Mouse (Mus musculus) midbrain, embryonic 15.5 days (tissue): ENCODE measurements around the gene Rgs21. TPM values are rescaled to one million over a fixed set of nuclear protein-coding genes. Genes with fewer than 3 reads are reported as not detected.

Experiments
- ATAC-seq: fragments of 200-750 bp; cut with Nextera tagmentation; replicated peaks from 2 replicates; pipeline ENCODE4 v1.8.0; 2017; ENCODE audit warnings: moderate TSS enrichment
- H3K27ac ChIP-seq: fragments of 300-500 bp; sonication (generic); 2 replicates; pipeline ENCODE4 v1.5.1; 2015; ENCODE audit warnings: mild to moderate bottlenecking, inconsistent platforms
- H3K27me3 ChIP-seq: fragments of 300-500 bp; sonication (generic); replicated peaks from 2 replicates; pipeline ENCODE4 v1.6.1; 2015; ENCODE audit warnings: inconsistent platforms
- H3K36me3 ChIP-seq: fragments of 300-500 bp; sonication (generic); replicated peaks from 2 replicates; pipeline ENCODE4 v1.6.1; 2015; ENCODE audit warnings: inconsistent platforms
- H3K4me1 ChIP-seq: fragments of 300-500 bp; sonication (generic); 2 replicates; pipeline ENCODE4 v1.6.1; 2015; ENCODE audit warnings: inconsistent platforms
- H3K4me2 ChIP-seq: fragments of 300-500 bp; sonication (generic); 2 replicates; pipeline ENCODE4 v1.6.1; 2015; ENCODE audit warnings: inconsistent platforms, mild to moderate bottlenecking, moderate library complexity
- H3K4me3 ChIP-seq: fragments of 300-500 bp; sonication (generic); 2 replicates; pipeline ENCODE4 v1.5.1; 2015; ENCODE audit warnings: mild to moderate bottlenecking, inconsistent platforms
- H3K9ac ChIP-seq: fragments of 300-500 bp; sonication (generic); 2 replicates; pipeline ENCODE4 v1.6.1; 2015; ENCODE audit warnings: mild to moderate bottlenecking, inconsistent platforms
- H3K9me3 ChIP-seq: fragments of 300-500 bp; sonication (generic); 2 replicates; pipeline ENCODE4 v1.6.1; 2016; ENCODE audit warnings: inconsistent platforms
- WGBS: fragments of 180-500 bp; shearing (Covaris S2); methylation state at CpG from one replicate; pipeline ENCODE4 v1.1.7; 2015; ENCODE audit warnings: mixed read lengths; 5-methylcytosine and 5-hydroxymethylcytosine counted together
- polyA plus RNA-seq: library from polyadenylated mRNA; unstranded; fragments of >200 nt; fragmentation: Nextera tagmentation; extraction: Ambion mirVana; gene quantifications from 2 replicates; pipeline ENCODE4 v1.2.1, GENCODE M21; 2015

The Rgs21 gene
- not detected in 2 replicates for polyA plus RNA-seq

- Histone ChIP-seq H3K27ac (no peak within 1 kb of the TSS), H3K9ac (no peak within 1 kb of the TSS), H3K4me1 (no peaks in the 10 kb centered on the region), H3K4me3 (no peak within 1 kb of the TSS), H3K36me3 (no peaks in the 10 kb centered on the region), H3K4me2 (no peak within 1 kb of the TSS), H3K27me3 (no peaks in the 10 kb centered on the region), H3K9me3 (no peaks in the 10 kb centered on the region)
- 66% methylated on average over 3 of the region's 3 CpGs for WGBS
- ATAC-seq: no peak
Measured at GRCm38 (mm10) chr1:144567567-144567966, at the start of gene Rgs21. Rgs21 (minus strand) TSS chr1:144567667.

GRCm38 (mm10) chr1:144604071-144604470 lies 36.6 kb upstream of the Rgs21 start:
- no peak overlapping the region for H3K27ac ChIP-seq
- no peaks in the 10 kb centered on the region for H3K9me3 ChIP-seq
- 100% methylated on average over 1 of the region's 1 CpGs for WGBS
- H3K4me1 ChIP-seq: no peaks in the 10 kb centered on the region
- no peak overlapping the region for H3K9ac ChIP-seq
- H3K36me3 ChIP-seq: no peaks in the 10 kb centered on the region
- ATAC-seq: no peak
- H3K4me2 ChIP-seq: no peak overlapping the region
- H3K27me3 ChIP-seq: no peaks in the 10 kb centered on the region
- no peak overlapping the region for H3K4me3 ChIP-seq

- 84% methylated on average over 2 of the region's 2 CpGs for WGBS
- Histone ChIP-seq H3K9ac (no peak overlapping the region), H3K27ac (no peak overlapping the region), H3K27me3 (no peaks in the 10 kb centered on the region), H3K9me3 (no peaks in the 10 kb centered on the region), H3K4me3 (no peak overlapping the region), H3K36me3 (no peaks in the 10 kb centered on the region), H3K4me2 (no peak overlapping the region), H3K4me1 (no peaks in the 10 kb centered on the region)
- ATAC-seq: no peak
Measured at GRCm38 (mm10) chr1:144602987-144603386, 35.5 kb upstream of the Rgs21 start.

GRCm38 (mm10) chr1:144579321-144579720 lies 11.9 kb upstream of the Rgs21 start:
- no peak overlapping the region for H3K27ac ChIP-seq
- no peak overlapping the region for H3K4me2 ChIP-seq
- no peak overlapping the region for H3K9ac ChIP-seq
- no peaks in the 10 kb centered on the region for H3K9me3 ChIP-seq
- no peaks in the 10 kb centered on the region for H3K36me3 ChIP-seq
- ATAC-seq: no peak
- H3K4me3 ChIP-seq: no peak overlapping the region
- no peaks in the 10 kb centered on the region for H3K27me3 ChIP-seq
- WGBS: 73% methylated on average over 1 of the region's 1 CpGs
- no peaks in the 10 kb centered on the region for H3K4me1 ChIP-seq

- Histone ChIP-seq H3K4me3 (no peak overlapping the region), H3K27me3 (no peaks in the 10 kb centered on the region), H3K9ac (no peak overlapping the region), H3K4me2 (no peak overlapping the region), H3K27ac (no peak overlapping the region), H3K36me3 (no peaks in the 10 kb centered on the region), H3K4me1 (no peaks in the 10 kb centered on the region), H3K9me3 (no peaks in the 10 kb centered on the region)
- ATAC-seq: no peak
- WGBS: 93% methylated on average over 2 of the region's 2 CpGs
Measured at GRCm38 (mm10) chr1:144572972-144573371, 5.5 kb upstream of the Rgs21 start.

GRCm38 (mm10) chr1:144569905-144570304 lies 2.4 kb upstream of the Rgs21 start:
- Histone ChIP-seq H3K27ac (no peak overlapping the region), H3K27me3 (no peaks in the 10 kb centered on the region), H3K4me3 (no peak overlapping the region), H3K9ac (no peak overlapping the region), H3K4me2 (no peak overlapping the region), H3K4me1 (no peaks in the 10 kb centered on the region), H3K9me3 (no peaks in the 10 kb centered on the region), H3K36me3 (no peaks in the 10 kb centered on the region)
- 92% methylated on average over 3 of the region's 3 CpGs for WGBS
- ATAC-seq: no peak

GRCm38 (mm10) chr1:144545142-144545541 lies 22.3 kb downstream of the Rgs21 start:
- Histone ChIP-seq H3K9me3 (no peaks in the 10 kb centered on the region), H3K4me3 (no peak overlapping the region), H3K9ac (no peak overlapping the region), H3K4me1 (no peaks in the 10 kb centered on the region), H3K27me3 (no peaks in the 10 kb centered on the region), H3K27ac (no peak overlapping the region), H3K36me3 (no peaks in the 10 kb centered on the region), H3K4me2 (no peak overlapping the region)
- WGBS: 45% methylated on average over 4 of the region's 4 CpGs
- no peak for ATAC-seq

- Histone ChIP-seq H3K27me3 (no peaks in the 10 kb centered on the region), H3K4me1 (no peaks in the 10 kb centered on the region), H3K4me3 (no peak overlapping the region), H3K27ac (no peak overlapping the region), H3K4me2 (no peak overlapping the region), H3K9ac (no peak overlapping the region), H3K36me3 (no peaks in the 10 kb centered on the region), H3K9me3 (no peaks in the 10 kb centered on the region)
- peak; percentile 39; the same call in 1 of the 2 replicates for ATAC-seq
- 70% methylated on average over 6 of the region's 6 CpGs for WGBS
Measured at GRCm38 (mm10) chr1:144544497-144544961, 22.9 kb downstream of the Rgs21 start.

GRCm38 (mm10) chr1:144531746-144532145 lies 35.7 kb downstream of the Rgs21 start:
- no peak overlapping the region for H3K27ac ChIP-seq
- H3K9ac ChIP-seq: no peak overlapping the region
- H3K4me3 ChIP-seq: no peak overlapping the region
- H3K27me3 ChIP-seq: no peaks in the 10 kb centered on the region
- WGBS: 96% methylated on average over 1 of the region's 1 CpGs
- H3K4me1 ChIP-seq: no peaks in the 10 kb centered on the region
- ATAC-seq: no peak
- no peaks in the 10 kb centered on the region for H3K9me3 ChIP-seq
- no peak overlapping the region for H3K4me2 ChIP-seq
- H3K36me3 ChIP-seq: no peaks in the 10 kb centered on the region

GRCm38 (mm10) chr1:144517878-144518426 lies 49.5 kb downstream of the Rgs21 start:
- no peak for ATAC-seq
- no peak overlapping the region for H3K9ac ChIP-seq
- WGBS: 84% methylated on average over 5 of the region's 5 CpGs
- no peak overlapping the region for H3K4me3 ChIP-seq
- no peak overlapping the region for H3K4me2 ChIP-seq
- no peak overlapping the region for H3K27ac ChIP-seq
- no peaks in the 10 kb centered on the region for H3K9me3 ChIP-seq
- no peaks in the 10 kb centered on the region for H3K36me3 ChIP-seq
- H3K27me3 ChIP-seq: no peaks in the 10 kb centered on the region
- H3K4me1 ChIP-seq: no peaks in the 10 kb centered on the region

GRCm38 (mm10) chr1:144502241-144502640 lies 65.2 kb downstream of the Rgs21 start:
- Histone ChIP-seq H3K27me3 (no peaks in the 10 kb centered on the region), H3K4me3 (no peak overlapping the region), H3K4me2 (no peak overlapping the region), H3K9ac (no peak overlapping the region), H3K4me1 (0 out of 2 replicates have a peak, but pooled peaks cover 4% of the 10 kb centered on the region), H3K9me3 (no peaks in the 10 kb centered on the region), H3K27ac (no peak overlapping the region), H3K36me3 (no peaks in the 10 kb centered on the region)
- no peak for ATAC-seq
- WGBS: 71% methylated on average over 1 of the region's 1 CpGs

- no peak for ATAC-seq
- Histone ChIP-seq H3K27me3 (no peaks in the 10 kb centered on the region), H3K4me3 (no peak overlapping the region), H3K9ac (no peak overlapping the region), H3K36me3 (no peaks in the 10 kb centered on the region), H3K27ac (no peak overlapping the region), H3K9me3 (no peaks in the 10 kb centered on the region), H3K4me2 (no peak overlapping the region), H3K4me1 (0 out of 2 replicates have a peak, but pooled peaks cover 4% of the 10 kb centered on the region)
- 87% methylated on average over 4 of the region's 4 CpGs for WGBS
Measured at GRCm38 (mm10) chr1:144500423-144500822, 67.0 kb downstream of the Rgs21 start.

- H3K9ac ChIP-seq: no peak overlapping the region
- H3K9me3 ChIP-seq: no peaks in the 10 kb centered on the region
- H3K4me2 ChIP-seq: no peak overlapping the region
- no peak overlapping the region for H3K27ac ChIP-seq
- no peaks in the 10 kb centered on the region for H3K36me3 ChIP-seq
- WGBS: 90% methylated on average over 1 of the region's 1 CpGs
- 0 out of 2 replicates have a peak, but pooled peaks cover 4% of the 10 kb centered on the region for H3K4me1 ChIP-seq
- ATAC-seq: no peak
- no peak overlapping the region for H3K4me3 ChIP-seq
- no peaks in the 10 kb centered on the region for H3K27me3 ChIP-seq
Measured at GRCm38 (mm10) chr1:144499719-144500118, 67.7 kb downstream of the Rgs21 start.
